Mouse (Mus musculus) G1E-ER4 (cell line): Measurements from ENCODE around the gene Cldn3. TPM values are rescaled to one million over a fixed set of nuclear protein-coding genes. Genes with fewer than 3 reads are reported as not detected.

Experiments used
- GATA1 ChIP-seq: IDR thresholded peaks from one replicate; pipeline ENCODE4 v1.8.0; 2012; ENCODE audit warnings: low read length, inconsistent platforms
- polyA plus RNA-seq: library from polyadenylated mRNA; stranded (reverse); fragments of >175 nt; gene quantifications from 2 replicates; pipeline ENCODE4 v1.2.3, GENCODE M21; 2012

Cldn3 gene
- polyA plus RNA-seq, 1 experiment, result not detected

DNA sequence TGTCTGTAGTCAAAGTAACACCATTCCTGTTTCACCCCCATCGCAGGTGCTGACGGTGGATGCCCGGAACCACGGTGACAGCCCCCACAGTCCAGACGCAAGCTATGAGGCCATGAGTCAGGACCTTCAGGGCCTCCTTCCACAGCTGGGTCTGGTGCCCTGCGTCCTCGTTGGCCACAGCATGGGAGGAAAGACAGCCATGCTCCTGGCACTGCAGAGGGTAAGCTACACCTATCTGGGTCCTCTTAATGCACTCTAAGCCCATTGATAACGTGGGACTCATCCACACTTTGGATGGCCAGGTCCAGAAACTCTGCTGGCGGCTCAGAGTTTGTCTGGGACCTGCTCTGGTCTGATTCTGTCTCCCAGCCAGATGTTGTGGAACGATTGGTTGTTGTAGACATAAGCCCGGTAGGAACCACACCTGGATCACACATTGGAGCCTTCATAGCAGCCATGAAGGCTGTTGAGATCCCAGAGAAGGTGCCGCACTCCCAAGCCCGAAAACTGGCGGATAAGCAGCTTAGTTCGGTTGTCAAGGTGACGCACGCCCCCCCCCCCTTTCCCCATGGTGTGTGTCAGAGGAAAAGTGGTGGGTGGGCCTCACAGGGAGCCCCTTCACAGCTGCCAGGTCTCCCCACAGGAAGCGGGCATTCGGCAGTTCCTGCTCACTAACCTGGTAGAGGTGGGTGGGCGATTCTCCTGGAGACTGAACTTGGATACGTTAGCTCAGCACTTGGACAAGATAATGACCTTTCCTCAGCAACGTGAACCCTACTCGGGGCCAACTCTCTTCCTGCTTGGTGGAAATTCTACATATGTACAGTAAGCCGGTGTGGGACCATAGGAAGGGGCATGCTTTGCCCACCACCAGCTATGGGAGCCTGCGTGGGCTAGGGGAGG, 25.1 kb downstream of the Cldn3 start:
- TF ChIP-seq GATA1, result no peak

DNA sequence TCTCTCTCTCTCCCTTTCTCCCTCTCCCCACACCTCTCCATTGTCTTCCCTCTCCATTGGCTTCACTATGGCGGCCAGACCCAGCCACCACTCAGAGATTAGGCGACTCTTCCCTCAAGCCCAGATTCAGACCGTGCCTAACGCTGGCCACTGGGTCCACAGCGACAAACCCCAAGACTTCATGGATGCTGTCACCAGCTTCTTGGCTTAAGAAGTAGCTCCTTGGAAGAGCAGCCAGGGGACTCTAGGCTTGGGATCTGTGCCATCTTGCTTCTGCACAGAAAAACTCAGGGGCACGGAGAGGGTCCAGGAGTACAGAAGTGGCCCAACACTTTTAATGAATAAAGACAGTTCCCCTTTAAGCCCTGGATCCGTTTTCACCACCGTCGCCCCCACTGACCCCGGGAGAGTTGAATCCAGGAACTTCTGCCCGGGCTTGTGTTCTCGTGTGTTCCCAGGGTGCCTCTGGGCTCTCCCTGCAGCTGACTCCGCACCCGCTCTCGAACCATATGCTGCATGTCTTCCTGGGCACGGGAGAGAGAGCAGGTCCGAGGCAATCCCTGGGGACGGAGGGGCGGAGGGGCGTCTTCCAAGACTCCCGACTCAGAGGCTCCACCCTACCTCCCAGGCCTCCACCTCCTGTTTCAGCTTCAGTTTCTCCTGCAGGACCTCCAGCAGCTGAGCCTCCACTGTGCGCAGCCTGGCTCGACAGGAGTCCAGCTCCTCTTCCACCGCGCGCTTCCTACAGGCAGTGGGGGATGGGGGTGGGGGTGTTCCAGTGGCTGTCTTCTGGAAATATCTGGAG, 26.0 kb downstream of the Cldn3 start:
- TF ChIP-seq GATA1, result no peak

DNA sequence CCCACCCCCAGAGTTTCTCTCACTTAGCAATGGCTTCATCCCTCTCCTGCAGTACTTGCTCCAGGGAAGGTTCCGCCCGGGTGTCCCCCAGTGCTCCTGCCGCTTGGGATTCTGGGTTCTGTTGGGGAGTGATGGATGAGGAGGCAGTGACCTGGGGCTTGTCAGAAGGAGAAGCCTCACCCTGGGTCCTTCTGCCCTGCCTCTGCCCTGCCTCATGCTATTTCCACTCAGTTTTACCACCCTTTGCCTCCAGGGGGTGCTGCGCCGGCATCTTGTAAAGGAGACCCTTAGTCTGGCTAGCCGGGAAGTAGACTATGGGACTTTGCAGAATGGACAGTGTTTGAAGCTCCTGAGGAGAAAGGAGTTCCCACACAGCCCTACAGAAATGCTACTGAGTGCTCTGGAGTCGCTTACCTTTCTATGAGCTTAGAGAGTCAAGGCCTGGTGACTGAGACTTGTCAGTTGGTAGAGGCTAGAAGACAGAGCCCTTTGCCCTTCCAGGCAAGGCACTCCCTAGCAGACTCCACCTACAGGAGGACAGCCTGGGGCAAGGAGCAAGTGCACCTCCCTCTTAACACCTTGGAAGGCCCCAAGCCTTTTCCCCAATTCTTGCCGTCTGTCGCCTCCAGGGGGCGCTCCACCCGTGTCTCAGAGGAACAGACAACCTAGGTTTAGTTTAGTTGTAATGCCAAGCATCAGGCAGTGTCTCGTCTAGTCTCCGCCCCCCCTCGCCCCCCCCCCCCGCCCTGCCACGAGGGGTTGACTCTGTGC, 26.8 kb downstream of the Cldn3 start:
- no peak for TF ChIP-seq GATA1

DNA sequence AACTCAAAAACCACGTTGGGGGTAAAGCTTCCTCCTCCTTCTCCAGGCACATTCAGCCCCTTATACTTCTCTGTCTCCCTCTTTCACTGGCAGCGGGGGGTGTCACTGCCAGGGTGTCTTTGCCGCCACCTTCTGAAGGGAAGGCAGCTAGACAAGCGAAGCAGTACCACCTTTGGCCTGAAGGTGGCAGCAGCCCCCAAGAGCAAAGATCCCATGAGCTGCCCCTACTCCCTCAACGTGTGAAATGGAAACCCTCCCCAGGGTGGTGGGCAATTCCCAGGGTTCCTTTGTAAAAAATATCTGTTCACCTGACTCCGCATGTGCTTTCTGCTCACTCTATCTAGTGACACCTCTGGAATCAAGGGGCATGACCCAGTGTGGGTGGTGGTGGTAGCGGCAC, 29.5 kb downstream of the Cldn3 start:
- TF ChIP-seq GATA1, result no peak

DNA sequence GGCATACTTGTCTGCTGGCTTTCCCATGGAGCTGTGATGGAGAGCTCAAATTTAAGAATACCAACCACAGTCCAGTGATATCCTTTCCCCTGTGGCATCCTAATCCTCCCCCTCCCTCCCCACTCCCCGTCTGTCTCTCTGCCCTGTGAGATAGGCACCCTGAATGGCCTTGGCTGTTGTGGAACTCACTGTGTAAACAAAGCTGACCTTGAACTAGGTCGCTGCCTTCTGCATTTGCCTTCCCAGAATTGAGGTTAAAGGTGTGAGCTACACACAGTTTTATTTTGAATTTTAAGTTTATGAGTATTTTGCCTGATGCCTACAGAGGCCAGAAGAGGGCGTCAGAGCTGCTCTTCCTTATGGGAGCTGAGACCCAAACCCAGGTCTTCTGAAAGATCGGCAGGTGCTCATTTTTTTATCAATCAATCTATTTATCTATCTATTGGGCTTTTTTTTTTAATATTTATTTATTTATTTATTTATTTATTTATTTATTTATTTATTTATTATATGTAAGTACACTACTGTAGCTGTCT, 30.3 kb downstream of the Cldn3 start:
- TF ChIP-seq GATA1, result no peak

DNA sequence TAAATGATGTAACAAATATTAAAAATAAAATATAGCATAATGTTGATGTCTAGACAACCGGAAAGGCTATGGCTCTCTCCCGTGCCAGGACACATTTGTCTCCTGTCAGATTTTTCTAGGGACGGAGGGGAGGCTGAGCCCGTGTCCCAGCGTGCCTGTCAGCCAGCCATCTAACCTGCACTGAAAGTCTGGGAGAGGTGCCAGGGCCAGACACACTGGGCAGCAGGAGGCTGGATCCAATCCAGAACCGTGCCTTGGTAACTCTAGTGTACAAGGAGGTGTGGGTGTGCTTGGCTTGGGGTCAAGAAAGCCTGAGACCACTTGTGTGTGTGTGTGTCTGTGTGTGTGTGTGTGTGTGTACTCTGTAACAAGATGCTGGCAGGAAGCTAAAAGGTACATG, 35.8 kb downstream of the Cldn3 start:
- TF ChIP-seq GATA1, result no peak

DNA sequence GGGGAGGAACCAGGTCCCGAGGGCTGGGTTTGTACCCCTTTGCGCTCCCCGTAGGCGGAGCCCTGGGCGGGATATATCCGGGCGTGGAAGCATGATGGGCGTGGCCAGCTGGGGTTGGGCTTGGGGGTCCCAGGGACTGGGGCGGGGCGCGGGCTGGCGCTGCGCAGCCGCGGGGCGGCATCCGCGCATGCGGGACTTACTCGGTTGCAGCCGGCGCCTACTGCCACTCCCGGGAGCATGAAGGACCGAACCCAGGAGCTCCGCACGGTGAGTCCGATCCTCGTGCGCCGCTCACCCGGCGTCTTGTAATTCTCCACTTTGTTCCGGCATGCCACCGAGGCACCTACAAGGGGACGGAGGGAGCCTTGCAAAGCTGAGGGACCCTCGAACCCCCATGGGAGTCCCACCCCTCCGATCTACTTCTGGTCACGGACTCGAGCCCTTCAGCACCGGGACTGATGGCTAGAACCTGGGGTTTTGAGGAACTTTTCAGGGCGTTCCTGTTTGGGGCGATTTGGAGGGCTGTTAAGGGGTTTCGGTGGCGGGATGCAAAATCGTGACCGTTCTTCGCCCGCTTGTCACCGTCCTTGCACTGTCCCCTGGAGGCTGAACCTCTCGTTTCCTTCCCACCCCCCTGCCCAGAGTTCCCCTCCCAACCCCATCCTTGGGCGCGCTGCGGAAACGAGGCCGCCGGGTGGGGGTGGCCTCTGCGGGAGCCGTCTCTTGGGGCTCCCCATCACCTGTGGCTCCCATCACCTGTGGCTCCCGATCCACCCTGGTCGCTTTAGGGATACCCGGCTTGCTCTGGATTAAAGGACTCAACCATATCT, 37.5 kb downstream of the Cldn3 start, which contains the start of gene Stx1a:
Gene Stx1a (plus strand): TSS at position 139 of the 830 bp plus-strand sequence.
- no peak for TF ChIP-seq GATA1

DNA sequence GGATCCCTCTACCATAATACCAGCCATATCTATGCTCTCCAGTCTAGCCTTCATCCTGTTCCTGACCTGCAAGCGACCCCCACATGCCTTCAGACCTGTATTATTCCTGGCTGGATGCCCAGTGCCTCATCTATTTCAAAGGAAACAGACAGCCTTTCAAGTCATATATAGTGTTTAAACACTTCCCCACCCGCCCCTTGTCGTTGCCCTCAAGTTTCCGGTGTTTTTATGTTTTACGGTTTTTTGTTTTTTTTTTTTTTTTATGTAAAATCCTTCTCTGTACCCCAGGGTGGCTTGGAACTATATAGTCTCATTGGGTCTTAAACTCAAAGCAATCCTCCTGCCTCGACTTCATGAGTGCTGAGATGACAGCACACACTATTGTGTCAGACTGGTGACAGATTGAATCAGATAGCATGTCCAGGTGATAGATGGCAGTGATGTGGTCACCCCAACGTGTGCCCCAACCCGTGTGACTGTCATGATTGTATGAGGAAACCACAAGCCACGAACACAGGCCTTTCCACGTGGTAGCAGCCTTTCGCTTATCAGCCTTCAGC, 38.7 kb downstream of the Cldn3 start:
- no peak for TF ChIP-seq GATA1

DNA sequence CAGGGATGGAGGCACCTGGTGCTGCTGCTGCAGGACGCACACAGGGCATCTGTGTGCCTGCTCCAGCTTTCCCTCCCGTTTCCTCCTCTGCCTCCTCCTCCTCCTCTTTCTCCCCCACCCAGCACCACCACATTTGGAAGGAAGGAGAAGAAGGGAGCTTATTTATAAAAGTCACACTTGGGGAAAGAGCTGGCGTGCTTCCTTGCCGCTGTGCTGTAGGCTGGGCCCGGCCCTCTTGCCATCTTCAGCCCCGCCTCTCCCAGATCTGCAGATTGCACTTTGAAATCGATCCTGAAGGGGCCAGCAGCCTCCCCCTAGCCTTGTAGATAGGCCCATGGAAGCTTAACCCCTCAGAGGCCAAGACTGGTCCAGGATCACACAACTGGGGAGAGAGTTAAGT, 39.9 kb downstream of the Cldn3 start:
- TF ChIP-seq GATA1, result no peak

DNA sequence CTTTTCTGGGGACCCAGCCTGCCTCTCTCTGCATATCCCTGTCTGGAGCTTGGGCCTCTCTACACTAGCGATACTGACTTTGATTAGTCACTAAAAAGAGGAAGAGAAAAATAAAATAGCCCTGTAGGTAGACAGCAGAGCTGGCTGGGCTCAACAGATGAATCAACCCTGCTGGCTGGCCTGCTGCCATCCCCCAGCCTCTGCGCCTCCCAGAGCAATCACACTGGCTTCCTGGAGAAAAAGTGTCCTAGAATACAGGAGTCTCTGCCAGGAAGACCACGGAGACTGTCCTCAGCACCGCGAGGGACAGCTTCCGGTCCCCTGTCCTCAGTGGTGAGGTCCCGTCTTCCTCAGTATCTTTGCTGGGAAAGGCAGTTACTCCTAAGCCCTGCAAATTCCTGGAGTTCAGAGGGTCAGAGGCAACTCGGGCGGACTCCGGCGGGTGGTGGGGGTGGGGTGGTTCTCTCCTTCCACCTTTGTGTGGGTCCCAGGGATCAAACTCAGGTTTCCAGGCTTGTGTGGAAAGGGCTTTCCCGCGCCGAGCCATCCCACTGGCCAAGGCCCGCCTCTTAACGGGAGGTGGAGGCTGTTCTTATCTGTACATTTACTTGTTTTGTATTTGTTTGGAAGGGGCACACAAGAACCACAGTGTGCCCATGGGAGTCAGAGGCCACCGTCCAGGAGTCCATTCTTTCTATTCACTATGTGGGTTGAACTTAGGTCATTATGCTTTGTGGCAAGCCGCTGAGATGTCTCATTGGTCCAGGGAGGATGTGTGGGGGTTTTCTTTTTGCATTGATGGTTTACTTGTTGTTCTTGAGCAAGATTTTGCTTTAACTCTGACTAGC, 43.2 kb downstream of the Cldn3 start:
- no peak for TF ChIP-seq GATA1

DNA sequence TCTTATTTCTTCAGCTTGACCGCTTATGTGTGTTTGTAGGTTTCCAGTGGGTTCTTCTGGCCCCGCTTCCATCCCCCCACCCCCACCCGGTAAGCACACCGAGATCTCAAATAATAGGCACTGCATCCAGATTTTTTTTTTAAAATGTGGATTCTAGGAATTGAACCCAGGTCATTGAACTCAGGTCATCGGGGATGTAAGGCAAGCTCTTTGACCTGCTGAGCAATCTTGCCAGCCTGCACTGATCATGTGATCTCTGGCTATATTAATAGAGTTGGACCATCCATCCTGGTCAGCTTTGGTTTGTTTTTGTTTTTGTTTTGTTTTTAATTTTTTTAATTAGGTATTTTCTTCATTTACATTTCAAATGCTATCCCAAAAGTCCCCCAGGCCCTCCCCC, 46.6 kb downstream of the Cldn3 start:
- no peak for TF ChIP-seq GATA1

DNA sequence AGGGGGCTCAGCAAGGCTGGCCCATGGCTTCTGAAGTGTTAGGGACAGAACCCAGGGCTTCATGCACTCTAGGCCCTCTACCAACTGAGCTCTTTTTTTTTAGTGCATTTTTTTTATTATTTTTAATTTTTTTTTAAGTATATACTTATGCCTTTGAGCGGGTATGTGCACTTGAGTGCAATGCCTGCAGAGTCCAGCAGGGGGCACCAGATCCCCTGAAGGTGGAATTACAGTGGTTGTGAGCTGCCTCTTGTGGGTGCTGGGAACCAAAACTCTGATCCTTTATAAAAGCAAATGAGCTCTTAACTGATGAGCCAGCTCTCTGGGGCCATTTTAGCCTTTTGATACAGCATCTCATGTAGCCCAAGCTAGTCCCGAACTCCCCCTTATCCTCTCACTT, 48.6 kb downstream of the Cldn3 start:
- no peak for TF ChIP-seq GATA1

DNA sequence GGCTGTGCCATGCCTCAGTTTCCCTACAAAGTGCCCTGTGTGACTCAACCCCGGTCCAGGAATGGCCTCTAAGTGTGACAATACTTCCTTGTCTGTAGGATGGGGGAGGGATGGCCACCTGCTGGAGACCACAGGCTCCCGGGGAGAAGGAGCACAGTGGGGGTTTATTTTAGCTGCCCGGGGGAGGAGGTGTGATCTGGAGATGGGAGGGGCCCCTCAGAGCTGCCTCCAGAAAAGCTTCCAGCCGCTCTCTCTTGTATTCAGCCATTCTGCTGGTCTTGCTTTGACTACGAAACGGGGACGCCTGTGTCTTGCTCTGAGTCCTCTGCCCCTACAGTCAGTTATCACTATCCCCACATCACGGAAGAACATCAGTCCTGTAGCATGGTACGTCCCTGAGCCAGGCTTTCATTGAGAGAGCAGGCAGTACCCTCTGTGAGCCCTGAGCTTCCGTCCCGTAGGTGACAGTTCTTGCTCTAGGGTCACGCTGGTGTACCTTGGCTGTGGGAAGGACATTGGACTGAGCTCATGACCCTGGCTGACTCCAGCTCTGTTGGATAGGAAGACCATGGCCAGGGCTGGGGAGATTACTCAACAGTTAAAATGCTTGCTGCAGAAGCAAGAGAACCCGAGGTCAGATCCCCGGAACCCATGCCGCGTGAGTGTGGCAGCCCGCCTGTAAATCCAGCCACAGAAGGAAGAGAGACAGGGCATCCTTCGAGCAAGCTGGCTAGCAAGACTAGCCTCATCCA, 49.8 kb downstream of the Cldn3 start:
- TF ChIP-seq GATA1, result no peak

Other genes starting within 250 kb of the Cldn3 start
- not detected in 2 replicates for gene Eln, start 238.9 kb upstream of the Cldn3 start, polyA plus RNA-seq
- not detected in 2 replicates for gene Tmem270, start 79.5 kb upstream of the Cldn3 start, polyA plus RNA-seq
- 0.85 and 1.4 TPM in 2 replicates for gene Cldn13, start 70.7 kb upstream of the Cldn3 start, polyA plus RNA-seq
- 13.0 and 13.9 TPM in 2 replicates for gene Mettl27, start 53.8 kb upstream of the Cldn3 start, polyA plus RNA-seq
- 0.04 TPM in 1 of 2 replicates, not detected in the other for gene Cldn4, start 39.3 kb upstream of the Cldn3 start, polyA plus RNA-seq
- gene Abhd11, start 22.9 kb downstream of the Cldn3 start, polyA plus RNA-seq, result 78.8 and 94.7 TPM in 2 replicates
- gene Stx1a, start 37.3 kb downstream of the Cldn3 start, polyA plus RNA-seq, result 7.6 and 7.9 TPM in 2 replicates
- gene Dnajc30, start 78.0 kb downstream of the Cldn3 start, polyA plus RNA-seq, result 70.2 and 77.4 TPM in 2 replicates
- 226 and 260 TPM in 2 replicates for gene Bud23, start 78.7 kb downstream of the Cldn3 start, polyA plus RNA-seq
- 0.37 and 0.59 TPM in 2 replicates for gene Vps37d, start 92.1 kb downstream of the Cldn3 start, polyA plus RNA-seq
- gene Mlxipl, start 103.7 kb downstream of the Cldn3 start, polyA plus RNA-seq, result not detected in 2 replicates
- 19.8 and 25.0 TPM in 2 replicates for gene Tbl2, start 163.4 kb downstream of the Cldn3 start, polyA plus RNA-seq
- 52.9 and 69.4 TPM in 2 replicates for gene Bcl7b, start 182.1 kb downstream of the Cldn3 start, polyA plus RNA-seq
- gene Baz1b, start 201.1 kb downstream of the Cldn3 start, polyA plus RNA-seq, result 54.9 and 58.9 TPM in 2 replicates